Mouse (Mus musculus): Measurements from ENCODE around the gene Ano2. TPM values are rescaled to one million over a fixed set of nuclear protein-coding genes. Genes with fewer than 3 reads are reported as not detected.

Gene Ano2
- polyA plus RNA-seq, 1 experiment from 2014 or later: 0.16 TPM

- 89% methylated on average over 5 of the region's 5 CpGs for WGBS
- no peak for DNase-seq (ENCODE audit: low spot score)
- Histone ChIP-seq H3K27ac (no peak overlapping the region), H3K27me3 (ENCODE audit: insufficient read depth, poor library complexity, severe bottlenecking) (no peaks in the 10 kb centered on the region), H3K4me3 (no peak overlapping the region), H3K4me1 (replicated peaks) (no peaks in the 10 kb centered on the region), H3K36me3 (no peaks in the 10 kb centered on the region), H3K9me3 (no peaks in the 10 kb centered on the region)
These were observed 289.4 kb downstream of the Ano2 start for GRCm38 (mm10) chr6:125979601-125980000.

- no peak for DNase-seq (ENCODE audit: low spot score)
- Histone ChIP-seq H3K36me3 (no peaks in the 10 kb centered on the region), H3K27me3 (ENCODE audit: insufficient read depth, poor library complexity, severe bottlenecking) (no peaks in the 10 kb centered on the region), H3K4me1 (replicated peaks) (no peaks in the 10 kb centered on the region), H3K27ac (no peak overlapping the region), H3K4me3 (no peak overlapping the region), H3K9me3 (no peaks in the 10 kb centered on the region)
- 93% methylated on average over 4 of the region's 4 CpGs for WGBS
These were observed 293.8 kb downstream of the Ano2 start for GRCm38 (mm10) chr6:125984050-125984449.

DNA sequence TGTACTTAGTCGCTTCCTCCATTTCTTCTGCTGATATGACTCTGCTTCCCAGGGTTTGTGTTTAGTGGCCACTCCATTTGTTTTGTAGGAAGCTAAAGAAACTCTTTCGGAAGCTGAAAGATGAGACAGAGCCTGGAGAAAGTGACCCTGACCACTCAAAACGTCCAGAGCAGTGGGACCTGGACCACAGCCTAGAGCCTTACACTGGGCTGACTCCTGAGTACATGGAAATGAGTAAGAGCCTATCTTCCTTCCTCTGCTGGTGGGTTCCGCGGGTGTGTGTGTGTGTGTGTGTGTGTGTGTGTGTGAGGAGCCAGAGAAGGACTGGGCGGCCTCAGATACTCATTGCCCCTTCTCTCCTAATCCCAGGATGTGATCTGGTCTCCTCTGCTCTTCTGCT lies 302.5 kb downstream of the Ano2 start:
- H3K4me1 ChIP-seq (replicated peaks): 0 out of 2 replicates have a peak, but pooled peaks cover 2% of the 10 kb centered on the region
- H3K4me3 ChIP-seq: no peak overlapping the region
- H3K9me3 ChIP-seq: no peaks in the 10 kb centered on the region
- H3K27ac ChIP-seq: no peak overlapping the region
- DNase-seq (ENCODE audit: low spot score): no peak
- H3K36me3 ChIP-seq: no peaks in the 10 kb centered on the region
- 58% methylated on average over 6 of the region's 6 CpGs for WGBS
- no peaks in the 10 kb centered on the region for H3K27me3 ChIP-seq (ENCODE audit: insufficient read depth, poor library complexity, severe bottlenecking)

- peaks cover 34% of the 10 kb centered on the region for H3K4me1 ChIP-seq (replicated peaks)
- DNase-seq (ENCODE audit: low spot score): peak; percentile 30
- no peaks in the 10 kb centered on the region for H3K27me3 ChIP-seq (ENCODE audit: insufficient read depth, poor library complexity, severe bottlenecking)
- peak overlapping the region; percentile 83 for H3K27ac ChIP-seq
- H3K36me3 ChIP-seq: no peaks in the 10 kb centered on the region
- no peak overlapping the region for H3K4me3 ChIP-seq
- 38% methylated on average over 2 of the region's 2 CpGs for WGBS
- H3K9me3 ChIP-seq: no peaks in the 10 kb centered on the region
These were observed 311.6 kb downstream of the Ano2 start for GRCm38 (mm10) chr6:126001797-126002196.

GRCm38 (mm10) chr6:126003002-126003742 lies 313.0 kb downstream of the Ano2 start:
- Histone ChIP-seq H3K27me3 (ENCODE audit: insufficient read depth, poor library complexity, severe bottlenecking) (no peaks in the 10 kb centered on the region), H3K4me1 (replicated peaks) (peaks cover 34% of the 10 kb centered on the region), H3K4me3 (no peak overlapping the region), H3K27ac (peak overlapping the region; percentile 83), H3K36me3 (no peaks in the 10 kb centered on the region), H3K9me3 (no peaks in the 10 kb centered on the region)
- DNase-seq (ENCODE audit: low spot score): peak; percentile 81
- 10% methylated on average over 4 of the region's 4 CpGs for WGBS

DNA sequence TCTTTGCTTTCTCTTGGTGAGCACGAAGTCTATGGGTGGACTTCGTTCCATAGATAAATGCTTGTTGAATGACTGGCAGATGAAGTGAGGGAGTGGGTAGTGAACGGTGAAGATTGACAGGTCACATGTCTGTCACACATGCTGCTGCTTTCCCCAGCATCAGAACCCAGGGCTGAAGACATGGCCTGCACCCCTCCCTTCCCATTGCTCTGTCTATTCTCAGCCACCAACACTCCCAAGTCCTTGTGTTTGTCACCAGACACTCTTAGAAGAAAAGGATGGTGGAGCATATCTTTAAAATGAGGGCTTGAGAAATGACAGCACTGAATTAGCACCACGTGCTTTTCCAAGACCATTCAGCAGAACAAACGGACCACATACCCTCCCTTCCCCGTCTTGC lies 316.4 kb downstream of the Ano2 start:
- no peaks in the 10 kb centered on the region for H3K36me3 ChIP-seq
- no peaks in the 10 kb centered on the region for H3K9me3 ChIP-seq
- peaks cover 32% of the 10 kb centered on the region for H3K4me1 ChIP-seq (replicated peaks)
- H3K4me3 ChIP-seq: no peak overlapping the region
- no peak overlapping the region for H3K27ac ChIP-seq
- H3K27me3 ChIP-seq (ENCODE audit: insufficient read depth, poor library complexity, severe bottlenecking): no peaks in the 10 kb centered on the region
- WGBS: 86% methylated on average over 6 of the region's 6 CpGs
- DNase-seq (ENCODE audit: low spot score): no peak

DNA sequence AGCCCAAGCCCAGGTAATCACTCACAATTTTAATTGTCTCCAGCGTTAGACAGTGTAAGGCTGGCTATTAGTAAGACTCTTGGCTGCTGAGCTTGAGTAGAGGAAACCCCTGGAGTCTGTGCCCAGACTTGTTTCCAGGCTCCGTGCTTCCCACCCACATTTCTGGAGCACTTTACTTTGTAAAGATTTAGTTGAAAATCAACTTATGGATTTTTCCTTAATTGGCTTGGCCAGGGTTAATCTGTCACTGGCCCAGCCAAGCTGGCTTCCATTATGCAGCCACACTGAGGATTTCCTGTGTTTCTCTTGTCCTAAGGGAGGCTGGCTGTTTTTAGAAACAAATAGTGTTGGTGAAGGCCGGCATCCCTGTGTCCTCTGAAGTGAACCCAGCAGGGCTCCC lies 318.9 kb downstream of the Ano2 start:
- H3K4me1 ChIP-seq (replicated peaks): peaks cover 10% of the 10 kb centered on the region
- WGBS: 50% methylated on average over 3 of the region's 3 CpGs
- no peak for DNase-seq (ENCODE audit: low spot score)
- no peak overlapping the region for H3K27ac ChIP-seq
- no peak overlapping the region for H3K4me3 ChIP-seq
- no peaks in the 10 kb centered on the region for H3K27me3 ChIP-seq (ENCODE audit: insufficient read depth, poor library complexity, severe bottlenecking)
- H3K36me3 ChIP-seq: no peaks in the 10 kb centered on the region
- no peaks in the 10 kb centered on the region for H3K9me3 ChIP-seq

DNA sequence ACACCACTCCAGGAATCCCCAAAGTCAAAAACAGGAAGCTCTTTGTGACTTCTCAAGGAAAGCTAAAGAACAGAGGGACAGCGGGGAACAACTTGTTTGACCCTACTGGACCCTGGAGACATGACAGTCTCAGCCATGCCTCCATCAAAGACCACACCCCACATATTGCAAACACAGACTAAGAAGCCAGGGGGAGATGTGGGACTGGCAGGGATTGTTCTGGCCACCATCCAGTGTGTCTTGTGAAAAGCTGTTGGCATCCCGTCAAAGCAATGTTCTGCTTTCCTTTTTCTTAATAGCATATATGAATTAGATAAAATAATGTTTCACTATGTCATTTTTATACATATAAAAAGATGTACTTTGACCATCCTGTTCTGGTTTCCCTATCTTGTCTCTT lies 326.8 kb downstream of the Ano2 start:
- 87% methylated on average over 2 of the region's 2 CpGs for WGBS
- DNase-seq (ENCODE audit: low spot score): no peak
- H3K27me3 ChIP-seq (ENCODE audit: insufficient read depth, poor library complexity, severe bottlenecking): no peaks in the 10 kb centered on the region
- H3K9me3 ChIP-seq: no peaks in the 10 kb centered on the region
- no peaks in the 10 kb centered on the region for H3K36me3 ChIP-seq
- H3K27ac ChIP-seq: no peak overlapping the region
- no peaks in the 10 kb centered on the region for H3K4me1 ChIP-seq (replicated peaks)
- H3K4me3 ChIP-seq: no peak overlapping the region

DNA sequence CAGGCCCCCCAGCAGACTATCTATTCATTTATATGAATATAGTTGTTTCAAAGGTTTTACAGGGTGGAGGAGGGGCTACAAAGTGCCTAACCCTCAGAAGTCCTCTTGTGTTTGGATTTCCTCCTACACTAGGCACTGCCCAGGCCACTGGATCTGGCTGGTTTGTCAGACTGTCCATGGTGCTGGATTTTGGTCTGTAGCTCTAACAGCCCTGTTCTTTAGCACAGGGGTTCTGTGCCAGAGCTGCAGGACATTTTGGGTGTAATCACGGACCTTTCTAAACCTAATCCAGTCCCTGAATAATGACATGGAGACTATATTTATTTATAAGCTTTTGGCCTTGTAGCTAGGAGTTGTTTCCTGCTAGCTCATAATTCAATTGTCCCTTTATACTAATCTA lies 328.2 kb downstream of the Ano2 start:
- DNase-seq (ENCODE audit: low spot score): no peak
- Histone ChIP-seq H3K4me1 (replicated peaks) (no peaks in the 10 kb centered on the region), H3K9me3 (no peaks in the 10 kb centered on the region), H3K27me3 (ENCODE audit: insufficient read depth, poor library complexity, severe bottlenecking) (no peaks in the 10 kb centered on the region), H3K27ac (no peak overlapping the region), H3K4me3 (no peak overlapping the region), H3K36me3 (no peaks in the 10 kb centered on the region)
- WGBS: 89% methylated on average over 1 of the region's 1 CpGs

DNA sequence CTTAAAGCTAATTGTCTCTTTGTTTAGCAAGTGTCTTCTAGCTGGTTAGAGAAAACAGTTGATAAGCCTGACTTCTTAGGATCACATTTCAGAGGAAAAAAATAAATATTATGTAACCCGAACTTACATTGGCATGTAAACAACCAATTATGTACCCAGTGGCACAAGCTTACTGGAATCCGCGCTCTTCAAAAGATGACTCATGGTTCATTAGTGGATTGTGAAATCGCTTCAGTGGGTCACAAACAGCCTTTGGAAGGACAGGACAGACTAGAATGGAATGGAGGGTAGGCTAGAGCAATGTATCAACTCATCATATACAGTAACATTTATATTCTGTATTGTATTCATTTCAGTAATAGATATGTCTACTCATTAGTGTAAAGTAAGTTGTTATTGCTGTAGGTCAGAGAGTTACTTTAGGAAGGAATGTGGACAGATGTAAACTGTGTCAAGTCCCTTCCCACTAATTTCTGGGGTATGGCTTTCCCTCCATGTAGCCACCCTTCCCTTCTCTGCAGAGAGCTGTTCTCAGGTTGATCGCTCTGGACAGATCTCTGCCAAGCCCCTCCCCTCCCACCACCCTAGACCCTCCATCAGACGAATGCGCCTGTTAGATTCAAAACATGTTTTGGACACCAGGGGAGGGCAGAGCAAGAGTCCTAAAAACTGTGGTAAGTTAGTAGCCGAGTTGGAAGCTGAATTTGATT lies 343.6 kb downstream of the Ano2 start:
- H3K27ac ChIP-seq: no peak overlapping the region
- H3K27me3 ChIP-seq (ENCODE audit: insufficient read depth, poor library complexity, severe bottlenecking): no peaks in the 10 kb centered on the region
- no peaks in the 10 kb centered on the region for H3K36me3 ChIP-seq
- no peak overlapping the region for H3K4me3 ChIP-seq
- H3K4me1 ChIP-seq (replicated peaks): peaks cover 18% of the 10 kb centered on the region
- DNase-seq (ENCODE audit: low spot score): no peak
- H3K9me3 ChIP-seq: no peaks in the 10 kb centered on the region
- 73% methylated on average over 8 of the region's 8 CpGs for WGBS

DNA sequence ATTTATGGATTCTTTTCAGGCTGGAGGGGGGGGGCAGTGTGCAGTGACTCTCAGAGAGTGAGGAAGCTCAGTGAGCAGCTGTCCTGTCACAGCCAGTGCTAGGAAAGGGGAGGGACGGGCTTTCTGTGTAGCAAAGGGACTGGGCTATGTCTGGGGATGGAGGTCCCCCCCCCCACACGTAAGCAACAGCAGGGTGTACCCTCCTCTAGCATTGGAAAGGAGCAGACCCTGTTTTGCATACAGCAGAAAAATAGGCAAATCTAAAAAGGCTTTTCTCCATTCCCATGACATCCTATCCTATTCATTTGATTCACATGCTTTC lies 344.1 kb downstream of the Ano2 start:
- WGBS: 51% methylated on average over 2 of the region's 2 CpGs
- H3K27me3 ChIP-seq (ENCODE audit: insufficient read depth, poor library complexity, severe bottlenecking): no peaks in the 10 kb centered on the region
- H3K4me3 ChIP-seq: no peak overlapping the region
- H3K4me1 ChIP-seq (replicated peaks): peaks cover 18% of the 10 kb centered on the region
- no peaks in the 10 kb centered on the region for H3K36me3 ChIP-seq
- no peaks in the 10 kb centered on the region for H3K9me3 ChIP-seq
- H3K27ac ChIP-seq: peak overlapping the region; percentile 12; the same call in 1 of the 2 replicates
- DNase-seq (ENCODE audit: low spot score): no peak

DNA sequence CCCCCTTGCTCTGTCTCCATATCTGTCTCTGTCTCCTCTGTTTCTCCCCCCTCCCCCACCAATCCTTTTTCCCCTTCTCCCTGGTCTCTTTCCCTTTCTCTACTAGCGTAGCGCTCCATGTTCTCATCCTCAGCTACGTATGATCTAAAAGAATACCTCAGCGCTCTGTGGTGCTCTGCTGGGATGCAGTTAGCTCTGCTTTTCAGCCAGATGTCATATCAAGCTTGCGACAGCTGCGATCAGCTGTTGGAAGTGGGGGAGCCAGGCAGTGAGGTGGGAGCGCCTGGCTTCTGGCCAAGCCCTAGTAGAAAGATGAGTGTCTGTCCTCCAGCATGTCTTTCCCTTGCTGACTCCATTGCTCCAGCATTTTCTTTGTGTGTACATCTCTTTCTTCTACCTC lies 344.5 kb downstream of the Ano2 start:
- Histone ChIP-seq H3K27me3 (ENCODE audit: insufficient read depth, poor library complexity, severe bottlenecking) (no peaks in the 10 kb centered on the region), H3K4me1 (replicated peaks) (peaks cover 18% of the 10 kb centered on the region), H3K9me3 (no peaks in the 10 kb centered on the region), H3K27ac (peak overlapping the region; percentile 12; the same call in 1 of the 2 replicates), H3K4me3 (no peak overlapping the region), H3K36me3 (no peaks in the 10 kb centered on the region)
- WGBS: 84% methylated on average over 7 of the region's 7 CpGs
- no peak for DNase-seq (ENCODE audit: low spot score)

DNA sequence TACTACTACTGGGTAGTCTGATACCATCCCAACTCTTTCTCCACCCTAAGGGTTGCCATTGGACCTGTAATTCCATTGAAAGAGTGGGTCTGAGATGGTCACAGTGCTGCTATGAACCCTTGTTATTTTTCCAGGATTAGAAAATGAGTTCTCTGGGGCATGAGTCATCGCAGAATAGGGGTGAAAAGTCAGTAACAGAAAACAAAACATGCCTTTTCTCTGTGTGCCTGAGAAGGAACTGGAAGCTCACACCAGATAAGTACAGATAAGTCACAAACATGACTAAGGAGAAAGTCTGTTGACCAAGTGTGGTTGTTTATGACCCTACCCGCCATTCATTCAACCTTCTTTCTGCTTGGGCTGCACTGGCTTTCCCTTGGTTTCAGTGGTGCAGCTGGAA lies 345.4 kb downstream of the Ano2 start:
- Histone ChIP-seq H3K36me3 (no peaks in the 10 kb centered on the region), H3K27ac (no peak overlapping the region), H3K4me1 (replicated peaks) (peaks cover 18% of the 10 kb centered on the region), H3K9me3 (no peaks in the 10 kb centered on the region), H3K27me3 (ENCODE audit: insufficient read depth, poor library complexity, severe bottlenecking) (no peaks in the 10 kb centered on the region), H3K4me3 (no peak overlapping the region)
- 87% methylated on average over 2 of the region's 2 CpGs for WGBS
- DNase-seq (ENCODE audit: low spot score): no peak

Data from hindbrain, embryonic 10.5 days (tissue).